Mouse (Mus musculus) left cerebral cortex, adult 9 months (tissue): ENCODE measurements around the gene Selenok.
A peak's percentile ranks its signal among the peaks of the same experiment; 100 is the strongest.

Source experiments
- DNase-seq, 2 experiments: peaks; one replicate each; pipeline ENCODE4 v3.0.0; 2022; ENCODE audit warnings: low spot score in 2 of 2

Gene Selenok

GRCm38 (mm10) chr14:29996000-29996751 lies 28.1 kb downstream of the Selenok start:
- DNase-seq = no peak

GRCm38 (mm10) chr14:29997345-29997744 lies 29.2 kb downstream of the Selenok start:
- no peak for DNase-seq

GRCm38 (mm10) chr14:29998747-29999474 lies 30.8 kb downstream of the Selenok start:
- peak in 1 of 2 experiments; percentile 20 for DNase-seq

GRCm38 (mm10) chr14:29999475-29999811 lies 31.3 kb downstream of the Selenok start:
- DNase-seq = no peak

DNA sequence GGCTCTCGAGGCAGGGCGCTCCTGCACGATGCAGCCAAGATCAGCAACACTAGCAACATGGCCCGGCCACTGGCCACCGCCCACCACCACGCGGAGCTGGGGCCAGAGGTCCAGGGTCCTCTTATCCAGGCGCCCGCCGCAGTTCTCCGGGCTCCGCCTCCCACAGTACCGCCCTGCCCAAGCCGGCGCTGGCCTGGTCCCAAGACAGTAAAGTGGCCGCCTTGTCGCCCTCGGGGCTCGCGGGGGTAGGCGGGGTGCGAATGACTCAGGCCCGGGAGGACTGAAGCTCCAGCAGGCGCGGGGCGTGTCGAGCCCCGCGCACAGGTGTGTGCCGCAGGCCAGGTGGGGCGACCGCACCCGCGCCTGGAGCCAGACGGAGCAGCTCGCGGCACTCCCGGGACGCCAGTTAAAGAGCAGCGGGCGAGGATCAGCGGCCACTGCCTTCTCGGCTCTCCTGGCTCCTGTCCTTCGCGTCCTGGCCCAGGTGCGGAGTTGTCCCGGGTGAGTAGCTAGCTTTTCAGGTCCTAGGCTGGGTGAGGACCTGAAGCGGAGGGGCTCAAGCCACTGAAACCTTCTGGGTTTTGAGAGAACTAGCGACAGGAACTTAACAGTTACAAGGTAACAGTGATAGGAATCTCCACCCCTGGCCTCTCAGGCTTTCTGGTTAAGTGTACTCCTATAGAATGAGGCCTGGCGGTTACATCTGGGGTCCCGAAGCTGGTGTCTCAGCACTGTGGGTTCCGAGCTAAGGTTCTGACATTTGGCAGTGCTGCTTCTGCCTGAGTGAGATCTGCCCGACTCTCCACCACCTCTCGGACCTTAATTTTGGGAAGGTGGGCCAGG lies 40.8 kb downstream of the Selenok start, which contains the start of the genes Il17rb and Chdh:
Gene Il17rb (minus strand): TSS at position 164 of the 843 bp plus-strand sequence.
Gene Chdh (plus strand): TSS at position 291 of the 843 bp plus-strand sequence.
- peak in 1 of 2 experiments; percentile 40 for DNase-seq

GRCm38 (mm10) chr14:30009864-30010560 lies 41.9 kb downstream of the Selenok start:
- peak in 1 of 2 experiments; percentile 51 for DNase-seq

GRCm38 (mm10) chr14:30011886-30012560 lies 43.9 kb downstream of the Selenok start:
- DNase-seq = no peak

- no peak for DNase-seq
Measured at GRCm38 (mm10) chr14:30014487-30014886, 46.4 kb downstream of the Selenok start.

- DNase-seq = no peak
Measured at GRCm38 (mm10) chr14:30015008-30015407, 46.9 kb downstream of the Selenok start.

- no peak for DNase-seq
Measured at GRCm38 (mm10) chr14:30016666-30017065, 48.6 kb downstream of the Selenok start.

DNA sequence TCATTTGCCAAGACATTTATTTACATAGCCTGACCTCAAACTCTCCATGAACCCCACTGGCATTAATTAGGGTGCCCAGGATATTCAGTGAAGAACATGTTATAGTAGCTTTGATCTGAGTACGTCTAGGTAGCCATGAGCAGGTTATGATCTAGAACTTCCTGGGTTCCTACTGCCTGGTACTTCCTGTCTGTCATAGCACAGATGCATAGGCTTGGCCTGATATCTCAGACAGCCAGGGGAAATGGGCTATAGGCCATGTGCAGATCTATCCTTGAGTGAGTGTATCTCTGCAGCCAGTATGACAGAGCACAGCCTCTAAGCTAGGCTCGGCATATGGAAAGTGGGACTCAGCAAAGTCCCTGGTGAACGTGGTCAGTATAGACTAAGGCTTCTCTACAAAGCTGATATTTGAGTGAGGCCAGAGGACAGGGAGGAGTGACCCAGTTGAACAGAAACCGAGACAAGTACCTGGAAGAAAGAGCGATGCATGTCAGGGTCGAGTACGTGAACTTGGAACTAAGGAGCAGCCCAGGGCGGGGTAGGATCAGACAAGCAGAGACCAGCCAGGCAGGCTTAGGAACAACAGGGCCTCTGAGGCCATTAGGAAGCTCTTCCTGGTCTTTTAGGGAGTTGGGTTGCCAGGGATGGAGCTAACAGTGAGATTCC lies 49.8 kb downstream of the Selenok start:
- no peak for DNase-seq

GRCm38 (mm10) chr14:30018463-30018801 lies 50.3 kb downstream of the Selenok start:
- no peak for DNase-seq

GRCm38 (mm10) chr14:30018846-30019245 lies 50.7 kb downstream of the Selenok start:
- no peak for DNase-seq

GRCm38 (mm10) chr14:30019375-30019774 lies 51.3 kb downstream of the Selenok start:
- DNase-seq = no peak

DNA sequence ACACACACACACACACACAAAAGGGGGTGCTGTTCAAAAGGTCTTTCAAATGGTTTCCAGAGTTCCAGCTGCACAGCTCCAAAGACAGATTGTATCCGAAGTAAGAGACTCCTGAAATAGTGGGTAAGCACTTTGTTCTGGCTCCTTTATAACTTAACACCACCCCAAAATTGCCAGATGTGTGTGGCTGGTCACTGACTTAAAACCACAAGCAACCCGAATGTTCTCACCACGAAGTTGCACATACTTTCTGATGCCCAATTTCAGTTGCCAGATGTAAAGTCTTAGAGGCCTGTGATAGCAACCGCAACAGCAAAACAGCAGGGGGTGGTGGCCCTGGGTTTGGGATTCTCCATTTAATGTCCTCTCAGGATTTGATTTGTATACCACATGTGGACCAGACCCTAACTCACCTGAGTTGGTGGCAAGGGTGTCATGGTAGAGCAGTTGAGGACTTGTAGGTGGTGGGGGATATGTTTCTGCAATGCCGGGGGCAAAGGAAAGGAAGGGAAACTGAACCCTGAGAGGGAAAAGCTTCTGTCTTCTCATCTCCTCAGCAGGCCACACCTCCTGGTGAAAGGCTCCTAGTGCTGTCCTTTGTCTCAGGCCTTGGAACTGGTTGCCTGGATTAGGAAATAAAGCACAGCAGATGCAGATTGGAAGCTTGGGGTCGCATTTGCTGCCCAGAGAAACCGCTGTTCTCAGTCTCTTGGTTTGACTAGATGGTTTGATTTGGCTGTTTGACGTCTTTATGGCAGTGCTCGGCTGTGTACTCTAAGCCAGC lies 51.9 kb downstream of the Selenok start:
- no peak for DNase-seq

DNA sequence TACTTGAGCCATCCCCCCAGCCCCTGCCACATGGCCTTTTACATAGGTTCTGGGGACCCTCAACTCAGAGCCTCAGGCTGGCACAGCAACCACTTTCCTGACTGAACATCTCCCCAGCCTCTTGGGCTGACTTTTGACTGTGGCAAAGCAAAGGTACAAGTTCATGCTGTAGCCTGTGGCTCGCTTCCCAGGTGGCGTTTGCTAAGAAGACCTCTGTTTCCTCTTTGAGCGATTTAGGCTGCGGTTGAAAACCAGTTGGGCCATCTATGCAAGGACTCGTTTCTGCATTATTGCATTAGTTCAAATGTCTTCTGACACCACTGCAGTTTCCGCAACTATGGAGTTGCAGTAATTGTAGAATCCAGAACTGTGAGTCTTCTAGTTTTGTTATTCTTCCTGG lies 54.4 kb downstream of the Selenok start:
- DNase-seq = no peak

- DNase-seq = no peak
Measured at GRCm38 (mm10) chr14:30024387-30024786, 56.3 kb downstream of the Selenok start.
